Mouse (Mus musculus): ENCODE results near the gene Clic6. TPM values are rescaled to one million over a fixed set of nuclear protein-coding genes. Genes with fewer than 3 reads are reported as not detected.

The Clic6 gene
- polyA plus RNA-seq, 1 experiment from 2014 or later: 3.8 TPM

DNA sequence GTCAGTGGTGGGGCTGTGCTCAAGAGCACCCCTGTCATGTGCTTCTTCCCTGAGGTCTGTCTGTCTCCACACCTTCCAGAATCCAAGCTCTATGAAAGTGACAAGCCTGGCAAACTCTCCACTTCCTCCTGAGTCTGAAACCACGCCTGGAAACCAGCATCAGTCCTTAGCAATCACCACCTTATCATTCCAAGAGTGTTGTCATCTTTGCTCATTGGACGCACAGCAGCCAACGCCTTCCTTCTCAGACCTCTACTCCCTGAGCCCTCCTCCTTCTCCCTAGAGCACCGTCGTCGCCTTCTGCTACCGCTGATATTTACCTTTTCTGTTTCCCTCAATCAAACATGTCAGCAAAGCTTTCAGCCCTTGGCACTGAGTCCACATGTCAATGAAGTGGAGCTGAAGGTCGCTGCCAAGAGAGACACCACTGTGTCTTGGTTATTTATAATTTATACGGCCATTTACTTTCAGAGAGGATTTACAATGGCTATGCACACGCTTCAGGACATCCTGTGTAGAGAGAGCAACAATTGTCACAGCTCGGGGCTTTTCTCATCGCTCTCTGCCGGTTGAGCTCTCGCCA, 21.1 kb upstream of the Clic6 start:
- H3K9ac ChIP-seq (ENCODE audit: low read depth, low read length): no peak overlapping the region
- H3K4me3 ChIP-seq (ENCODE audit: low read length): peak overlapping the region; percentile 91; the same call in 1 of the 2 replicates
- 57% methylated on average over 14 of the region's 14 CpGs for WGBS

DNA sequence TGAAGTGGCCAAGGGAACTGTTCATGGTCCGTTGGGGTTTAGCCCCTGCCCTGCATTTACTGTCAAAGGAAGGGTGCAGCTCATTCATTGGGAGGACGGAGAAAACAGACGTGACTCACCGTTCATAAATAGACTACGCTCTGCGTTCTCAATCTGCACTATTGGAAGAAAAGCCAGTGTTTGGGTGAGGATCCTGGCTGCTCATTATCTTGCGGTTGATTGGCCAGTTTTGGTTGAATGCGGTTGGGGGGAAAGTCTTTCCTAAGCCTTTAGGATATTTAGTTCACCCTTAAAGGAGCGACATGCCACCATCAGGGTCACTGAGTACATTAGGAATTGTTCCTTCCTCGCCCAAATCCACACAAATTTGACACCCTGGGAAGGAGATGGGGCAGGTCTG, 20.3 kb upstream of the Clic6 start:
- no peak for ATAC-seq (ENCODE audit: low FRiP score, low TSS enrichment)
- 15% methylated on average over 10 of the region's 10 CpGs for WGBS
- H3K27ac ChIP-seq (ENCODE audit: low read depth, low read length): no peak overlapping the region

More for the DNA sequence above, 21.1 kb upstream of the Clic6 start:
- H3K36me3 ChIP-seq (ENCODE audit: control insufficient read depth, insufficient read depth, low read length): no peaks in the 10 kb centered on the region
- H3K4me1 ChIP-seq (ENCODE audit: control insufficient read depth, insufficient read depth, low read length): peaks cover 9% of the 10 kb centered on the region
- H3K9me3 ChIP-seq (ENCODE audit: control insufficient read depth, low read length): no peaks in the 10 kb centered on the region
- no peak for ATAC-seq (ENCODE audit: low FRiP score, low TSS enrichment)
- no peaks in the 10 kb centered on the region for H3K27me3 ChIP-seq (ENCODE audit: control insufficient read depth, insufficient read depth, low read length)
- no peak overlapping the region for H3K27ac ChIP-seq (ENCODE audit: low read depth, low read length)
- peak overlapping the region; percentile 84; the same call in 1 of the 2 replicates for H3K4me2 ChIP-seq (replicated peaks; ENCODE audit: low read depth, low read length)

DNA sequence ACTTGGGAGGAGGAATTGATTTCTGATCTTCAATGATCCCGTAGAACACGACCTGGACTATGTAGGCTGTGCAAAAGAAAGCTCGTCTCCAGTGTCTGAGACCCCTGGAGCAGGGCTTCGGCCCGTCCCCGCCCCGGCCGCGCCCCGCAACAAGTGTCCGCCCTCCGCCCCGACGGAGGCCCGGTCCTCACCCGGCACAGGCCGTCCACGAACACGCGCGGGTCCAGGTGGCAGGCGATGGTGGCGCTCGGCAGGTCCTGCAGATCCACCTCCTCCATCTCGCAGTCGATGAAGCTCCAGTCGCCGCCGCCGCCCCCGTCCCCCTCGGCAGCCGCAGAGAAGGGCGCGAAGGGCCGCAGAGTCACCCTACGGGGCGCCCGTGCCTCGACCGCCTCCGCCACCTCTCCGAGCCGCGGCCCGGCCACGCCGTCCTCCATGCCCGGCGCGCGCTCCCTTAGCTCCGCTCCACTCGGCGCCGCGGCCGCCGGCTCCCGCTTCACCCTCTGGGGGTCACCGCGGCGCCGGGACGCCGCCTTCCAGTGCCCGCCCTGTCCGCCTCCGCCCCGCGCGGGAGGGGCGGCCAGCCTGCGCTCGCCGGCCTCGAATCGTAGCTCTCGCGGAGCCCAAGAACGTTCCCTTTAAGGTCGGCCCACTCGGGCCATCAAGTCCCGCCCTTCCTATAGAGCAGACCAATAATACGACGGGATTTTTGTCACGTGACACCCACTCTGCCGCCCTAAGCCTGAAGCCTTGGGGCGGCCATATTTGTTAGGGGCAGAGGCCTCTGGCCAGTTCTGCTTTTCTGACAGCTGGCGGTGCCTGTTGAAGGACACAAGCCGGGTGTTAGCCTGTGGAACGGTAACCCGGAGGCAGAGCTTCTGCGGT, 19.7 kb upstream of the Clic6 start:
- Histone ChIP-seq H3K4me3 (ENCODE audit: low read length) (peak overlapping the region; percentile 91), H3K36me3 (ENCODE audit: control insufficient read depth, insufficient read depth, low read length) (no peaks in the 10 kb centered on the region), H3K9ac (ENCODE audit: low read depth, low read length) (peak overlapping the region; percentile 81), H3K9me3 (ENCODE audit: control insufficient read depth, low read length) (no peaks in the 10 kb centered on the region), H3K27me3 (ENCODE audit: control insufficient read depth, insufficient read depth, low read length) (no peaks in the 10 kb centered on the region), H3K4me1 (ENCODE audit: control insufficient read depth, insufficient read depth, low read length) (peaks cover 9% of the 10 kb centered on the region), H3K27ac (ENCODE audit: low read depth, low read length) (no peak overlapping the region), H3K4me2 (replicated peaks; ENCODE audit: low read depth, low read length) (peak overlapping the region; percentile 84)
- ATAC-seq (ENCODE audit: low FRiP score, low TSS enrichment): peak; percentile 100
- WGBS: under 1% methylated on average over 75 of the region's 94 CpGs

More for the DNA sequence above, 20.3 kb upstream of the Clic6 start:
- Histone ChIP-seq H3K36me3 (ENCODE audit: control insufficient read depth, insufficient read depth, low read length) (no peaks in the 10 kb centered on the region), H3K27me3 (ENCODE audit: control insufficient read depth, insufficient read depth, low read length) (no peaks in the 10 kb centered on the region), H3K4me1 (ENCODE audit: control insufficient read depth, insufficient read depth, low read length) (peaks cover 9% of the 10 kb centered on the region), H3K9ac (ENCODE audit: low read depth, low read length) (peak overlapping the region; percentile 81), H3K4me2 (replicated peaks; ENCODE audit: low read depth, low read length) (peak overlapping the region; percentile 84), H3K9me3 (ENCODE audit: control insufficient read depth, low read length) (no peaks in the 10 kb centered on the region), H3K4me3 (ENCODE audit: low read length) (peak overlapping the region; percentile 91)

DNA sequence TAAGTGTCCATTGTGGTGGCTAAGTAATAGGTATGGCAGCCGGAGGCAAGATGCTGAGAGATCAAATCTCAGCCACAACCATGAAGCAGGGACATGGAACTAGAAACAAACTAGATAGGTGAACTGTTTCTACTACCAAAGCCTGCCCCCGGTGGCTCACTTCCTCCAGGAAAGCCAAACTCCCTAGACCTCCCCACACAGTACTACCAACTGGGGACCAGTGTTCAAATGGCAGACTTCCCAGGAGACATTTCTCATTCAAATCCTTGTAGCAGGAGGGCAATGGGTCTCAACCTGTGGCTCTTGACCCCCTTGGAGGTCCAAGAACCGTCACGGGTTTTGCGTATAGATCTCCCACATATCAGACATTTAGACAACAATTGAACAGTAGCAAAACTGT, 18.5 kb upstream of the Clic6 start:
- Histone ChIP-seq H3K4me2 (replicated peaks; ENCODE audit: low read depth, low read length) (no peak overlapping the region), H3K9ac (ENCODE audit: low read depth, low read length) (no peak overlapping the region), H3K9me3 (ENCODE audit: control insufficient read depth, low read length) (no peaks in the 10 kb centered on the region), H3K36me3 (ENCODE audit: control insufficient read depth, insufficient read depth, low read length) (no peaks in the 10 kb centered on the region), H3K27me3 (ENCODE audit: control insufficient read depth, insufficient read depth, low read length) (no peaks in the 10 kb centered on the region), H3K4me3 (ENCODE audit: low read length) (no peak overlapping the region), H3K27ac (ENCODE audit: low read depth, low read length) (no peak overlapping the region), H3K4me1 (ENCODE audit: control insufficient read depth, insufficient read depth, low read length) (peaks cover 9% of the 10 kb centered on the region)
- no peak for ATAC-seq (ENCODE audit: low FRiP score, low TSS enrichment)
- WGBS: 68% methylated on average over 5 of the region's 5 CpGs

DNA sequence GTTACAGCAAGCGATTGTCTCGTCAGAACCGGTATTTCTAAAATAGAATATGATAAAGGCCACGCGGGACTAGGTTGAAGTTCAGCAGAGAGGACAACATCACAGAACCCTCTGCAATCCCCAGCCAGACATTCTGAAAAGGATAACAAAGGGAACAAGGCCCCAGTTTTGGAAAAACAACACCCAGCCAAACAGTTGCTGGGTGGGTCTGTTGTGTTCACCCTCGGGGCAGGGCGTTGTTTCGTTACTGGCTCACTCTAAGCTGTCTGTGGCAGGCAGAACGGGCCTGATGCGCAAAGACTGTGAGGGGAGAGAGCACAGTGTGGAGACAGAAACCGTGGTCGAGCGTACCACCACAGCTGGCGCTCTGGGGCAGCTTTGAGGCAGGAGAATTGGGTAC, 17.1 kb upstream of the Clic6 start:
- no peaks in the 10 kb centered on the region for H3K9me3 ChIP-seq (ENCODE audit: control insufficient read depth, low read length)
- WGBS: 78% methylated on average over 14 of the region's 14 CpGs
- no peak overlapping the region for H3K4me2 ChIP-seq (replicated peaks; ENCODE audit: low read depth, low read length)
- no peaks in the 10 kb centered on the region for H3K36me3 ChIP-seq (ENCODE audit: control insufficient read depth, insufficient read depth, low read length)
- peaks cover 9% of the 10 kb centered on the region for H3K4me1 ChIP-seq (ENCODE audit: control insufficient read depth, insufficient read depth, low read length)
- ATAC-seq (ENCODE audit: low FRiP score, low TSS enrichment): no peak
- H3K9ac ChIP-seq (ENCODE audit: low read depth, low read length): no peak overlapping the region
- no peak overlapping the region for H3K27ac ChIP-seq (ENCODE audit: low read depth, low read length)
- no peaks in the 10 kb centered on the region for H3K27me3 ChIP-seq (ENCODE audit: control insufficient read depth, insufficient read depth, low read length)
- no peak overlapping the region for H3K4me3 ChIP-seq (ENCODE audit: low read length)

DNA sequence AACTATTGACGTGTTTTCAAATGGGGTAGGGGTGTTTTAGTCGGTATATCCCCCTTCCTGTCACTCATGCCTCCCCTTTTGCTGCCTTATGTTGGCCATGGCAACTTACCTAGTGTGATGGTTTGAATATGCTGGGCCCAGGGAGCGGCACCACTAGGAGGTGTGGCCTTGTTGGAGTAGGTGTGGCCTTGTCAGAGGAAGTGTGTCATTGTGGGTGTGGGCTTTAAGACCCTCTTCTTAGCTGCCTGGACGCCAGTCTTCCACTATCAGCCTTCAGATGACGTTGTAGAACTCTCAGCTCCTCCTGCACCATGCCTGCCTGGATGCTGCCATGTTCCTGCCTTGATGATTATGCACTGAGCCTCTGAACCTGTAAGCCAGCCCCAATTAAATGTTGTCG, 14.8 kb upstream of the Clic6 start, which contains the start of gene Rcan1:
Rcan1 (minus strand) TSS at position 162 of the 400 bp plus-strand sequence.
- 78% methylated on average over 6 of the region's 6 CpGs for WGBS
- no peak for ATAC-seq (ENCODE audit: low FRiP score, low TSS enrichment)
- no peaks in the 10 kb centered on the region for H3K36me3 ChIP-seq (ENCODE audit: control insufficient read depth, insufficient read depth, low read length)
- no peak within 1 kb of the TSS for H3K4me2 ChIP-seq (replicated peaks; ENCODE audit: low read depth, low read length)
- no peaks in the 10 kb centered on the region for H3K4me1 ChIP-seq (ENCODE audit: control insufficient read depth, insufficient read depth, low read length)
- H3K9ac ChIP-seq (ENCODE audit: low read depth, low read length): no peak within 1 kb of the TSS
- H3K9me3 ChIP-seq (ENCODE audit: control insufficient read depth, low read length): no peaks in the 10 kb centered on the region
- H3K27ac ChIP-seq (ENCODE audit: low read depth, low read length): no peak within 1 kb of the TSS
- H3K27me3 ChIP-seq (ENCODE audit: control insufficient read depth, insufficient read depth, low read length): no peaks in the 10 kb centered on the region
- no peak within 1 kb of the TSS for H3K4me3 ChIP-seq (ENCODE audit: low read length)

DNA sequence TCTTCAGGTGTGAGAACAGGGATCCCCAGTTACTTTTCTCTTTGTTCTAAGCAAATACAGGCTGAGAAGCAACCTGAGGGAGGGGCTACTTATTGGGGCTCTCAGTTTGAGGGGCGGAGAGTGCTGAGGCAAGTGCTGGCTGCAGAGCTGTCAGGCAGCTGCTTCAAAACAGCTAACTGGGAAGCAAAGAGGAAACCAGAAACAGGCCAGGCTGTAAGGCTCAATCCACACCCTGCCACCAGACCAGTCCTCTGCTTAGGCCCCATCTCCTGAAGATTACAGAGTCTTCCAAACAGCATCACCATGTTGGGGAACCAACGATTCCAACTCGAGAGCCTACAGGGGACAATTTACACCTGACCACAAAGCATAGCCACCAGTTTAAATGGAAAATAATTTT, 12.6 kb upstream of the Clic6 start:
- peaks cover 5% of the 10 kb centered on the region; the same call in 1 of the 2 replicates for H3K27me3 ChIP-seq (ENCODE audit: control insufficient read depth, insufficient read depth, low read length)
- no peaks in the 10 kb centered on the region for H3K9me3 ChIP-seq (ENCODE audit: control insufficient read depth, low read length)
- no peak overlapping the region for H3K9ac ChIP-seq (ENCODE audit: low read depth, low read length)
- H3K4me2 ChIP-seq (replicated peaks; ENCODE audit: low read depth, low read length): no peak overlapping the region
- no peak for ATAC-seq (ENCODE audit: low FRiP score, low TSS enrichment)
- no peak overlapping the region for H3K27ac ChIP-seq (ENCODE audit: low read depth, low read length)
- no peaks in the 10 kb centered on the region for H3K4me1 ChIP-seq (ENCODE audit: control insufficient read depth, insufficient read depth, low read length)
- WGBS: 47% methylated on average over 3 of the region's 3 CpGs
- H3K4me3 ChIP-seq (ENCODE audit: low read length): no peak overlapping the region
- no peaks in the 10 kb centered on the region for H3K36me3 ChIP-seq (ENCODE audit: control insufficient read depth, insufficient read depth, low read length)

DNA sequence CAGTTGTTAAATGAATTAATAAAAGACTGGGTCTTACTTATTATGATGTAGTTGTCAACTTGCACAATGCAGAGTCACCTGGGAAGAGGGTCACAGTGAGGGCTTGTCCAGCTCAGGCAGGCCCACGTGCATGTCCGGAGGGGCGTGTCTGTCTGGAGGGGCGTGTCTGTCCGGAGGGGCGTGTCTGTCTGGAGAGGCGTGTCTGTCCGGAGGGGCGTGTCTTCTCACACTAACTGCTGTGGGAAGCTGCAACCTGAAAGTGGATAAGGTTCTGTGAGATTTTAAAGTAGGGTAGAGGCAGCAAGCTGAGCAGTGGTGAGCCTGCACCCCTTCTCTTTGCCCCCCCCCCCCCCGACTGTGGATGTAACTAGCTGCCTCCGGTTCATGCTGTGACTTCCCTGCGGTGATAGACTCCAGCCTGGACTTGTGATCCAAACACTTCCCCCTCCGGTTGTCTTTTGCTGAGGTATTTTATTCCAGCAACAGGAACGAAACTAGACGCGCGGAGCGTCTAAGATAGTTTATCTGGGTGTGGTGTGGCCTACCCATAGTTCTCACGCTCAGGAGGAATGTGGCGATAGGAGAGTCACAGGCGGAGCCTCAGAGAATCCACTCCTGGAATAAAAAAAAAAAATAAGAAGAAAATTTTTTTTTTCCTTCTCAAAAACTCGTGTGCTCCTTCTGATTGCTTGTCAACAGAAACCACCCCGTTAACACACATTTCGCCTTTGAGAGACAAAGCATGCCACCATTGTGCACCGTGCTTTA, 10.3 kb upstream of the Clic6 start:
- Histone ChIP-seq H3K4me3 (ENCODE audit: low read length) (no peak overlapping the region), H3K4me1 (ENCODE audit: control insufficient read depth, insufficient read depth, low read length) (no peaks in the 10 kb centered on the region), H3K9me3 (ENCODE audit: control insufficient read depth, low read length) (no peaks in the 10 kb centered on the region), H3K9ac (ENCODE audit: low read depth, low read length) (no peak overlapping the region), H3K27ac (ENCODE audit: low read depth, low read length) (no peak overlapping the region), H3K36me3 (ENCODE audit: control insufficient read depth, insufficient read depth, low read length) (no peaks in the 10 kb centered on the region), H3K27me3 (ENCODE audit: control insufficient read depth, insufficient read depth, low read length) (peaks cover 15% of the 10 kb centered on the region; the same call in 1 of the 2 replicates), H3K4me2 (replicated peaks; ENCODE audit: low read depth, low read length) (no peak overlapping the region)
- 70% methylated on average over 24 of the region's 25 CpGs for WGBS
- ATAC-seq (ENCODE audit: low FRiP score, low TSS enrichment): peak; percentile 59; the same call in 1 of the 2 replicates

Measured in kidney, embryonic 14.5 days (tissue).